Mouse (Mus musculus) ES-Bruce4 (cell line): Measurements from ENCODE around the gene Wnt6.

Experiments used
- CTCF ChIP-seq: IDR thresholded peaks from one replicate; pipeline ENCODE4 v1.8.1; 2011; ENCODE audit warnings: low read depth, low read length
- EP300 ChIP-seq: IDR thresholded peaks from 2 replicates; pipeline ENCODE4 v1.6.1; 2011; ENCODE audit warnings: low read depth, low read length; ENCODE audit not compliant: insufficient read depth
- POLR2A ChIP-seq: IDR thresholded peaks from one replicate; pipeline ENCODE4 v1.8.1; 2011; ENCODE audit warnings: low read length; ENCODE audit not compliant: insufficient read depth

GRCm38 (mm10) chr1:74728446-74728845, 43.2 kb upstream of the Wnt6 start:
- TF ChIP-seq POLR2A (no peak), CTCF (no peak), EP300 (no peak)
